Mouse (Mus musculus) right cerebral cortex, postnatal 14 days (tissue): Measurements from ENCODE around the gene Mtrr.
"Not testable (repeated sequence)": the region's sequence is repeated elsewhere in the genome, so short reads cannot be mapped to it uniquely, and the experiment has no call there.

Experiments used
- DNase-seq: peaks from one replicate; pipeline ENCODE4 v3.0.0; 2022

Mtrr gene

GRCm38 (mm10) chr13:68568110-68568509 is 13.8 kb downstream of the Mtrr start:
- DNase-seq = no peak

- DNase-seq = not testable (repeated sequence)
These were observed 28.6 kb downstream of the Mtrr start for GRCm38 (mm10) chr13:68553391-68553790.
